Mouse (Mus musculus): Measurements from ENCODE around the gene Rfng. TPM values are rescaled to one million over a fixed set of nuclear protein-coding genes. Genes with fewer than 3 reads are reported as not detected.
"Not testable (repeated sequence)": the region's sequence is repeated elsewhere in the genome, so short reads cannot be mapped to it uniquely, and the experiment has no call there.

Gene Rfng
- polyA plus RNA-seq (2015; fragmentation: Nextera tagmentation; extraction: Ambion mirVana): 41.1 and 43.8 TPM in 2 replicates

- Histone ChIP-seq H3K9me3 (replicated peaks; ENCODE audit: control insufficient read depth, low read length) (no peaks in the 10 kb centered on the region), H3K4me3 (replicated peaks; ENCODE audit: low read length) (peak within 1 kb of the TSS; percentile 79), H3K9ac (ENCODE audit: low read length) (peak within 1 kb of the TSS; percentile 89), H3K4me1 (ENCODE audit: control insufficient read depth, insufficient read depth, low read length) (peaks cover 14% of the 10 kb centered on the region), H3K36me3 (ENCODE audit: control insufficient read depth, insufficient read depth, low read length) (peaks cover 5% of the 10 kb centered on the region; the same call in 1 of the 2 replicates), H3K27me3 (ENCODE audit: control insufficient read depth, insufficient read depth, low read length) (no peaks in the 10 kb centered on the region), H3K4me2 (ENCODE audit: low read depth, low read length) (peak within 1 kb of the TSS; percentile 89), H3K27ac (ENCODE audit: low read length) (peak within 1 kb of the TSS; percentile 68)
- peak; percentile 83 for ATAC-seq (ENCODE audit: insufficient read depth, low FRiP score)
- WGBS: under 1% methylated on average over 93 of the region's 107 CpGs
These were observed at the start of gene Rfng, which contains the start of gene Gps1 for GRCm38 (mm10) chr11:120784064-120784791. Rfng (minus strand) TSS chr11:120784207. Gps1 (plus strand) TSS chr11:120784272.

DNA sequence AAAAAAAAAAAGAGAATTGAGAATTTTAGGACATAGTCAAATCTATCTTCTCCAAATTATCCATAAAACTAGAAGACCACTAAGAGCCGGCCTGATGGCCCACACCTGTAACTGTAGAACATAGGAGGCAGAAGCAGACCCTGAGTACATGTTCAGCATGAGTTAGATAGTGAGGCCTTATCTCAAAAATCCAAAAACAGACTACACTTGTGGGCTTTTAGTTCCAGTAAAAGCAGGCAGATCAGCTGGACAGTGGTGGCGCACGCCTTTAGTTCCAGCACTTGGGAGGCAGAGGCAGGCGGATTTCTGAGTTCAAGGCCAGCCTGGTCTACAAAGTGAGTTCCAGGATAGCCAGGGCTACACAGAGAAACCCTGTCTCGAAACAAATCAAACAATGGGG lies 49.0 kb upstream of the Rfng start:
- peak overlapping the region; percentile 79; the same call in 1 of the 2 replicates for H3K27ac ChIP-seq (ENCODE audit: low read length)
- H3K36me3 ChIP-seq (ENCODE audit: control insufficient read depth, insufficient read depth, low read length); ATAC-seq (ENCODE audit: insufficient read depth, low FRiP score); H3K9me3 ChIP-seq (replicated peaks; ENCODE audit: control insufficient read depth, low read length); H3K4me2 ChIP-seq (ENCODE audit: low read depth, low read length); H3K27me3 ChIP-seq (ENCODE audit: control insufficient read depth, insufficient read depth, low read length); H3K4me3 ChIP-seq (replicated peaks; ENCODE audit: low read length); H3K9ac ChIP-seq (ENCODE audit: low read length); H3K4me1 ChIP-seq (ENCODE audit: control insufficient read depth, insufficient read depth, low read length): not testable (repeated sequence)
- 91% methylated on average over 5 of the region's 5 CpGs for WGBS

DNA sequence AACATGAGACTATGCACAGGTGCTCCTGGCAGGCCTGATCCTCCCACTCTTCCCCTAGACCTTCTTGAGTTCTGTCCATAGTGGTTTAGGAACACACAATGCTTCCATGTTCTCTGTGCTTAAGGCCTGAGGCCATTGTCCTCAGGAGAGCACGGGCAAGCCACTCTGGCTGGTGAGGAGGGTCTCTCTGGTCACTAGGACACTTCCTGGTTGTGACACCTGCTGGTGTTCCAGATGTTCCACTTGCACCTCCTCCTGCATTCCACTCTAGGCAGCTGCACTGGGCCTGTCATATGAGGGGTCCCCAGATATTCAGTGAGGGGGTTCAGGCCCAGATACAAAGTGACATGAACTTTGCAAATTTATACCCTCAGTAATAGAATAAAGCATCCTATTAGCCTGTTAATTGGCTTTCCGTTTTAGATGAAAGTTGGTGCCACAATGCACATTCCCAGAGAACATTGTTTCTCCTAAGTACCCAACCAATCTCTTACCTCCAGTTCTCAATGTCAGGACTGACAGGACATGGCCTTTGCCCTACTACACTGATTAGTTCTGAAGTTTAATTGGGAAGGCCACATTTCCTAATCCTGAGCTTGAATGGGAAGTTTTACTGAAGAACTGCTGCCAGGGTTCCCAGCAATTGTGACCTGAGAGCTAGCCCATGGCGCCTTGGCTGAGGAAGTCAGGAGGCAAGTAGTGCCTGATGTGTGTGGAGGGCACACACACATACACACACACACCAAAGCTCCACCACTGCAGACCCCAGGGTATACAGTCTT lies 47.8 kb upstream of the Rfng start:
- H3K27me3 ChIP-seq (ENCODE audit: control insufficient read depth, insufficient read depth, low read length): no peaks in the 10 kb centered on the region
- WGBS: 81% methylated on average over 3 of the region's 3 CpGs
- H3K4me1 ChIP-seq (ENCODE audit: control insufficient read depth, insufficient read depth, low read length): peaks cover 7% of the 10 kb centered on the region; the same call in 1 of the 2 replicates
- no peak overlapping the region for H3K9ac ChIP-seq (ENCODE audit: low read length)
- no peak overlapping the region for H3K4me2 ChIP-seq (ENCODE audit: low read depth, low read length)
- no peaks in the 10 kb centered on the region for H3K9me3 ChIP-seq (replicated peaks; ENCODE audit: control insufficient read depth, low read length)
- H3K36me3 ChIP-seq (ENCODE audit: control insufficient read depth, insufficient read depth, low read length): no peaks in the 10 kb centered on the region
- no peak overlapping the region for H3K4me3 ChIP-seq (replicated peaks; ENCODE audit: low read length)
- no peak overlapping the region for H3K27ac ChIP-seq (ENCODE audit: low read length)
- no peak for ATAC-seq (ENCODE audit: insufficient read depth, low FRiP score)

DNA sequence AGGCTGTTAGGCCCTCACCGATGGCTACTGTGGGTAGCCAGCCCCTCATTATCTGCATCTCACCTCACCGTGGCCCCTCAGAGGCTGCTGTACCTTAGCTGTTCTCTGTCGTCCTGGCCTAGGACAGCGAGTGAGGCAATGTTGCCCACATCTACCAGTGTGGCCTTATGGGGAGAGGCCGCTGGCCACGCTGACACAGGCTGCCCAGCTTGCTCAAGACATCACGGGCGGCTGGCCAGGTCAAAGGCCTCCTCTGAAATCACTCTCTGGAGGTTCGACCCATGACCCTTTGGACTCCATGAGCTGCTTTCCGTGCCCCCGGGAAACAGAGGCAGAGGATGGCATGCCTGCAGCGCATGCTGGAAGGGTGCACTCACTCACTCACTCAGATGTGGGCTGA lies 46.7 kb upstream of the Rfng start:
- Histone ChIP-seq H3K9ac (ENCODE audit: low read length) (no peak overlapping the region), H3K4me2 (ENCODE audit: low read depth, low read length) (no peak overlapping the region), H3K4me1 (ENCODE audit: control insufficient read depth, insufficient read depth, low read length) (peaks cover 7% of the 10 kb centered on the region; the same call in 1 of the 2 replicates), H3K9me3 (replicated peaks; ENCODE audit: control insufficient read depth, low read length) (no peaks in the 10 kb centered on the region), H3K36me3 (ENCODE audit: control insufficient read depth, insufficient read depth, low read length) (no peaks in the 10 kb centered on the region), H3K27me3 (ENCODE audit: control insufficient read depth, insufficient read depth, low read length) (no peaks in the 10 kb centered on the region), H3K27ac (ENCODE audit: low read length) (no peak overlapping the region), H3K4me3 (replicated peaks; ENCODE audit: low read length) (no peak overlapping the region)
- no peak for ATAC-seq (ENCODE audit: insufficient read depth, low FRiP score)
- 86% methylated on average over 12 of the region's 12 CpGs for WGBS

DNA sequence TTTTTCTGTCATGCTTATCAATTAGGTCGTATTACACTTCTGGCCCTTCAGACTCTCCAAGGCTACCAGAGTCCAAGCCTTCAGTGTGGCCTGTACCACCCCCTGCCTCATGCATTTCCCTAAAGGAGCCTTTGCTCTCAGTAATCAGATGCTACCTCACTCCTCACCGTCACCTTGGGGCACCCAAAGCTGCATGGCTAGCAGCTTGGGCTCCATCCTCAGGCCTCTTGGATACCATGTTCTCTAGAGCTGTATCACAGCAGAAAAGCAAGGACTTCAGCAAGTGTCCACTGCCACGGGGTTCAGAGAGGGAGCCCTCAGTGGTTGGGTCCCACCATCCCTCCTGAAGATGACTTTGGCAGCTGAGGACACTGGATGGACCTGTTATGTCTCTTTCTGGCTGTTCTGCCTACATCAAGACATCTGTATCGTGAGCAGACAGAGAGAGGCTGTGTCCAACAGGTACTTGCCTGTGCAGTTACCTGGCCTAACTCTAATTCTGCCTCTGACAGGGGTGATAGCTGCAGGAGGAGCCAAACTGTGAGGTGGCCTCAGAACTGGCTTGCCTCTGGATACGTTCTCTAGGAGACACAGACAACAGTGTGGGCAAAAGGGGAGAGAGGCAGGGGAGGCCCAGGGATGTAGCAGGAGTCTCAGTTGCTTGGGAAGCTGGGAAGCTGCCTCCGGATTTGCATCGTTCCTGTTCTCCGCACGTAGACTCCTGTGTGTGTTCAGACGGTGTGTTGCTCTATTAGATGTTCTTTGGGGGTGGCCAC lies 45.9 kb upstream of the Rfng start:
- Histone ChIP-seq H3K9ac (ENCODE audit: low read length) (no peak overlapping the region), H3K27ac (ENCODE audit: low read length) (no peak overlapping the region), H3K4me2 (ENCODE audit: low read depth, low read length) (no peak overlapping the region), H3K4me1 (ENCODE audit: control insufficient read depth, insufficient read depth, low read length) (peaks cover 12% of the 10 kb centered on the region), H3K27me3 (ENCODE audit: control insufficient read depth, insufficient read depth, low read length) (no peaks in the 10 kb centered on the region), H3K36me3 (ENCODE audit: control insufficient read depth, insufficient read depth, low read length) (no peaks in the 10 kb centered on the region), H3K9me3 (replicated peaks; ENCODE audit: control insufficient read depth, low read length) (no peaks in the 10 kb centered on the region), H3K4me3 (replicated peaks; ENCODE audit: low read length) (no peak overlapping the region)
- ATAC-seq (ENCODE audit: insufficient read depth, low FRiP score): no peak
- 86% methylated on average over 10 of the region's 10 CpGs for WGBS

GRCm38 (mm10) chr11:120828416-120828815 lies 44.4 kb upstream of the Rfng start:
- no peak overlapping the region for H3K27ac ChIP-seq (ENCODE audit: low read length)
- no peak overlapping the region for H3K4me2 ChIP-seq (ENCODE audit: low read depth, low read length)
- no peaks in the 10 kb centered on the region for H3K36me3 ChIP-seq (ENCODE audit: control insufficient read depth, insufficient read depth, low read length)
- H3K4me1 ChIP-seq (ENCODE audit: control insufficient read depth, insufficient read depth, low read length): peaks cover 6% of the 10 kb centered on the region
- ATAC-seq (ENCODE audit: insufficient read depth, low FRiP score): no peak
- WGBS: 81% methylated on average over 4 of the region's 4 CpGs
- no peaks in the 10 kb centered on the region for H3K9me3 ChIP-seq (replicated peaks; ENCODE audit: control insufficient read depth, low read length)
- no peak overlapping the region for H3K4me3 ChIP-seq (replicated peaks; ENCODE audit: low read length)
- no peaks in the 10 kb centered on the region for H3K27me3 ChIP-seq (ENCODE audit: control insufficient read depth, insufficient read depth, low read length)
- no peak overlapping the region for H3K9ac ChIP-seq (ENCODE audit: low read length)

GRCm38 (mm10) chr11:120826016-120826953 lies 42.3 kb upstream of the Rfng start:
- Histone ChIP-seq H3K4me3 (replicated peaks; ENCODE audit: low read length) (no peak overlapping the region), H3K9me3 (replicated peaks; ENCODE audit: control insufficient read depth, low read length) (no peaks in the 10 kb centered on the region), H3K36me3 (ENCODE audit: control insufficient read depth, insufficient read depth, low read length) (0 out of 2 replicates have a peak, but pooled peaks cover under 1% of the 10 kb centered on the region), H3K4me2 (ENCODE audit: low read depth, low read length) (no peak overlapping the region), H3K27me3 (ENCODE audit: control insufficient read depth, insufficient read depth, low read length) (no peaks in the 10 kb centered on the region), H3K27ac (ENCODE audit: low read length) (peak overlapping the region; percentile 95; the same call in 1 of the 2 replicates), H3K4me1 (ENCODE audit: control insufficient read depth, insufficient read depth, low read length) (peaks cover 22% of the 10 kb centered on the region), H3K9ac (ENCODE audit: low read length) (peak overlapping the region; percentile 94; the same call in 1 of the 2 replicates)
- no peak for ATAC-seq (ENCODE audit: insufficient read depth, low FRiP score)
- 84% methylated on average over 8 of the region's 8 CpGs for WGBS

DNA sequence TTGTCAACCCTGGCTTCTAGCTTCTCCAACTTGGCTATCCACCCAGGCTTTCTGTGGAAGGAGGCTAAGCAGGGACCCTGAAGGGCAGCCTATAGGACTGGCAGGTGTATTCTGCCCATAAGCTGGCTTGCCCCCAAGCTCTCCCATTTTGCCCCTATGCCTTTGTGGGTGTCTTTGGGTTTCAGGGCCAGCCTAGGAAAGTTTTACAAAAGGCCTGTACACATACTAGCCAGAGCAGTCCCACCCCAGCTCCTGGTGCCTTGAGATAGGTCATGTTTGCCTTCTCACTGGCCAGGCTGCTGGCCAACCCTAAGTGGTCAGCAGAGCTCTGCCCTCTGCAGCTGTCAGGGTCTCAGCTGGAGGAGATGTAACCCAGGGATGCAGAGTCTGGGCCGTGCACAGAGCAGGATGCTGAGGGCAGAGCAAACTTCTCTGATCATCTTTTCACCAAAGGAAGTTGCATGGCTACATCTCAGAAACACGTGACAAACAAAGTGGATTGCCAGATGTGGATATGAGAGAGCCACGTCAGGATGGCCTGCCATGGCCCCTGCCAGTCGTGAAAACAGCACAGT lies 41.4 kb upstream of the Rfng start:
- 51% methylated on average over 4 of the region's 4 CpGs for WGBS
- H3K4me2 ChIP-seq (ENCODE audit: low read depth, low read length): peak overlapping the region; percentile 98
- ATAC-seq (ENCODE audit: insufficient read depth, low FRiP score): no peak
- 0 out of 2 replicates have a peak, but pooled peaks cover 5% of the 10 kb centered on the region for H3K36me3 ChIP-seq (ENCODE audit: control insufficient read depth, insufficient read depth, low read length)
- peaks cover 24% of the 10 kb centered on the region for H3K4me1 ChIP-seq (ENCODE audit: control insufficient read depth, insufficient read depth, low read length)
- H3K9me3 ChIP-seq (replicated peaks; ENCODE audit: control insufficient read depth, low read length): no peaks in the 10 kb centered on the region
- peak overlapping the region; percentile 78 for H3K4me3 ChIP-seq (replicated peaks; ENCODE audit: low read length)
- peak overlapping the region; percentile 94 for H3K9ac ChIP-seq (ENCODE audit: low read length)
- H3K27ac ChIP-seq (ENCODE audit: low read length): peak overlapping the region; percentile 95
- H3K27me3 ChIP-seq (ENCODE audit: control insufficient read depth, insufficient read depth, low read length): no peaks in the 10 kb centered on the region
